Mouse (Mus musculus) olfactory bulb, adult 2 months (tissue): ENCODE measurements around the gene Aig1.

ENCODE experiments used
- CTCF ChIP-seq: fragments of 200-500 bp; IDR thresholded peaks from 2 replicates; pipeline ENCODE4 v1.5.1; 2012; ENCODE audit warnings: low read depth, mild to moderate bottlenecking, low read length, moderate library complexity; ENCODE audit not compliant: insufficient read depth
- POLR2A ChIP-seq: fragments of 200-500 bp; IDR thresholded peaks from 2 replicates; pipeline ENCODE4 v1.6.1; 2012; ENCODE audit warnings: mild to moderate bottlenecking, low read depth, low read length, moderate library complexity; ENCODE audit not compliant: insufficient read depth

DNA sequence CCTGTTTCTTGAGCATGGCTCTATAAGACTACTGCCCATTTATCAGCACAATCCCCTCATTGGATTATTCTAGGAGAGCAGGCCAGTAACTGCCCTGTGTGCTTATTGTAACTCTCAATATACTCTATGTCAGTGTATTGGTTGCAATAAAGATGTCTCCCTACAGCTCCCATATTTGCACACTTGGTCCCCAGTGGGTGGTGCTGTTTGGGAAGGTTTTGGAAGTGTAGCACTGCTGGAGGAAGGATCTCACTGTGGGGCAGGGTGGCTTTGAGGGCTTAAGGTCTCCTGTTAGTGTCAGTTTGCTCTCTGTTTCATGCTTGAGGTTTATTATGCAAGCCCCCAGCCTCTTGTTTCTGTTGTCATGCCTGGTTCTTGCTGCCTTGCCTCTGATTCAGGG is 44.9 kb upstream of the Aig1 start:
- TF ChIP-seq CTCF (no peak), POLR2A (no peak)
